Mouse (Mus musculus) C2C12 (cell line): ENCODE results near the gene Mex3d. TPM values are rescaled to one million over a fixed set of nuclear protein-coding genes. Genes with fewer than 3 reads are reported as not detected.

Experiments used
- H3K27me3 ChIP-seq: one replicate; pipeline ENCODE4 v1.6.1; 2011; ENCODE audit not compliant: control insufficient read depth, insufficient read depth, insufficient read length
- H3K36me3 ChIP-seq: one replicate; pipeline ENCODE4 v1.6.1; 2011; ENCODE audit not compliant: control insufficient read depth, insufficient read depth
- H3K4me3 ChIP-seq: one replicate; pipeline ENCODE4 v1.5.1; 2011; ENCODE audit warnings: mild to moderate bottlenecking, control low read depth; ENCODE audit not compliant: poor library complexity, insufficient read depth, severe bottlenecking
- H3K79me2 ChIP-seq: one replicate; pipeline ENCODE4 v1.6.1; 2011; ENCODE audit not compliant: control insufficient read depth, insufficient read depth
- H3K79me3 ChIP-seq: one replicate; pipeline ENCODE4 v1.6.1; 2011; ENCODE audit warnings: low read depth, control low read depth
- H3ac ChIP-seq: one replicate; pipeline ENCODE3; 2011; ENCODE audit warnings: low read depth; ENCODE audit not compliant: control insufficient read depth, insufficient read length
- CEBPB ChIP-seq: IDR thresholded peaks from one replicate; pipeline ENCODE4 v1.6.1; 2011; ENCODE audit warnings: low read depth, mild to moderate bottlenecking, control low read depth, moderate library complexity
- CTCF ChIP-seq: IDR thresholded peaks from one replicate; pipeline ENCODE4 v1.5.1; 2011; ENCODE audit not compliant: control insufficient read depth, insufficient read depth, insufficient read length
- FOSL1 ChIP-seq: IDR thresholded peaks from one replicate; pipeline ENCODE4 v1.8.0; 2011; ENCODE audit warnings: mild to moderate bottlenecking, low read length; ENCODE audit not compliant: poor library complexity, insufficient read depth, severe bottlenecking
- MAX ChIP-seq: IDR thresholded peaks from one replicate; pipeline ENCODE4 v1.6.1; 2011; ENCODE audit warnings: mild to moderate bottlenecking, control low read depth
- MYOD1 ChIP-seq: IDR thresholded peaks from one replicate; pipeline ENCODE4 v1.6.1; 2011; ENCODE audit warnings: low read depth; ENCODE audit not compliant: control insufficient read depth, insufficient read length
- MYOG ChIP-seq: IDR thresholded peaks from one replicate; pipeline ENCODE4 v1.6.1; 2011; ENCODE audit not compliant: control insufficient read depth, insufficient read length; ENCODE audit errors: extremely low read depth
- USF1 ChIP-seq: IDR thresholded peaks from one replicate; pipeline ENCODE4 v1.6.1; 2011; ENCODE audit warnings: low read depth, mild to moderate bottlenecking, control low read depth, moderate library complexity
- polyA plus RNA-seq: library from polyadenylated mRNA; unstranded; fragments of >200 nt; fragmentation: generic; extraction: Trizol; gene quantifications from one replicate; pipeline ENCODE4 v1.2.1, GENCODE M21; 2012; ENCODE audit warnings: missing spikeins

Mex3d gene
- polyA plus RNA-seq, 1 experiment, result 37.4 TPM

DNA sequence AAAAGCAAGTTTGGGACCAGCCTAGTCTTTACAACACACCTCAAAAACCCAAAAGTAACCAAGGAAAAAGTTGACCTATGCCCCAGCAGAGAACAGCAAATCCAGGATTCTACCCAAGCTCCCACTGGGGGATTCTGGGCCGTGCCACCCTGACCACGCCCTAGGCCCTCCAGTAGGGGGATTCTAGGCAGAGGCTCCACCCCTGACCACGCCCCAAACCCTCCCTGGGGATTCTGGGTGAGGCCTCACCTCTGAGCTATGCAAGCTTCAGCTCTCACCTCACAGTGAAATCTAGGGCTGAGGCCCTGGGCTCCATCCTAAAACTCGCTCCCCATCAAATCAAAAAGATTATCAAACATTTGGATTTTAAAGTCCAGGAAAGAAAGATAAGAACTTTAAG lies 36.1 kb upstream of the Mex3d start:
- H3K36me3 ChIP-seq, result peaks cover 87% of the 10 kb centered on the region
- H3K4me3 ChIP-seq, result no peak overlapping the region
- TF ChIP-seq USF1, result no peak
- no peak for TF ChIP-seq MYOG
- TF ChIP-seq MYOD1, result no peak
- TF ChIP-seq CTCF, result no peak
- TF ChIP-seq CEBPB, result no peak
- TF ChIP-seq FOSL1, result no peak
- TF ChIP-seq MAX, result no peak
- peaks cover 14% of the 10 kb centered on the region for H3K79me3 ChIP-seq
- peaks cover 53% of the 10 kb centered on the region for H3K79me2 ChIP-seq
- H3ac ChIP-seq, result no peak overlapping the region
- H3K27me3 ChIP-seq, result no peaks in the 10 kb centered on the region

DNA sequence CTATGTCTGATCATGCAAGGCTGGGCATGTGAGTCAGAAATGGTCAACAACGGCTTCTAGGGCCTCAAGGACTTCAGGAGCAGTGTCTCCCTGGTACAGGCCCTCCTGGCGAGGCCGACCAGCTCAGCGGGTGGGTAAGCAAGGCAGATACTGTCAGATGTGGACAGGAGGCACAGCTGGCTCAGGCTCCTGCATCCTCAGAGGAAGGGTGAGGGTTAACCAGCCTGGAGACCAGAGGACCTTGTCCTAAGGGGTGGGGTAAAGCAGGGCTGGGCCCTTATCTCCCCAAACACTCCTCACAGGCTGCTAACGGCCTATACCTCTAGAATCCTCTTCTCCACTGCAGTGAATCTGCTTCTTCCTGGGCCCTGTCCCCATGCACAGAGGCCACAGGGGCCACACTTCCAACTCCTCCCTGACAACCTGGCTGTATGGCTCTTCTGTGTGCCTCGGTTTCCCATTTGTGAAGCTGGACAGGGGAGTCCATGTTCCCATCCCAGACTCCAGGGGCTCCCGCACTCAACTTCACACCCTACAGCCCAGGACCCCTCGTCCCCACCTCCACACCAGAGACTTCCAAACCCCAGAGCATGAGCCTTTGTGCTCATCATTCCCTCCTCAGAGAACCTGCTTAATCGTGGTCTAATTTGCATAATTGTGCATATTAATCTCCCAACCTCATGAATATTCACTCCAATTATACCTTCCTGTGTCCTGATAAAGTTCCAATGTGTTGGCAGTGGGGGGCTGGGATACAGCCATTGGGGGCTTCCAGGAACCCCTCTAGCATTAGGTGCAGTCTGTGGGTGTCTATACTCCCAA lies 34.4 kb upstream of the Mex3d start:
- Histone ChIP-seq H3K79me2 (peaks cover 38% of the 10 kb centered on the region), H3K36me3 (peaks cover 85% of the 10 kb centered on the region), H3K27me3 (no peaks in the 10 kb centered on the region), H3K79me3 (peaks cover 12% of the 10 kb centered on the region), H3K4me3 (no peak overlapping the region), H3ac (no peak overlapping the region)
- TF ChIP-seq CEBPB, result no peak
- TF ChIP-seq USF1, result no peak
- no peak for TF ChIP-seq MYOG
- no peak for TF ChIP-seq MYOD1
- TF ChIP-seq FOSL1, result no peak
- no peak for TF ChIP-seq MAX
- TF ChIP-seq CTCF, result no peak

DNA sequence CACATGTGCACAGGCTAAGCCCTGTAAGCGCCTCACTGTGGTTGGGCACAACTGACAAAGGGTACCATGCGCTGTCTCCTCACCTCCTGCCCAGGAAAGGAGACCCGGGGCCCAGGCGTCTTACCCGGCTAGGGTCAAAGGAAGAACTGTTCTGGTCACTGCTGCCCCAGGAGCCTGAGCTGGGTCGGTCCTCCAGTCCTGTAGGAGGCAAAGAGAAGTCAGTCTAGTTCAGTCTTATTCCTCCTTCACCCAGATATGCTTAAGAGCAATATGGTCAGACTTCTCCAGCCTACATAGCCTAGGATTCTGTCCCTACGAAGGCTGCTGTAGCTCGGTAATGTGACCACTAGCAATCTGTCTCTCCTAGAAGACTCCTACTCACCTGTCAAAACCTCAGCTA lies 33.7 kb upstream of the Mex3d start:
- TF ChIP-seq CTCF (no peak), MYOG (no peak), USF1 (no peak), CEBPB (no peak), FOSL1 (no peak), MAX (no peak), MYOD1 (no peak)
- no peak overlapping the region for H3ac ChIP-seq
- no peaks in the 10 kb centered on the region for H3K27me3 ChIP-seq
- peaks cover 12% of the 10 kb centered on the region for H3K79me3 ChIP-seq
- H3K36me3 ChIP-seq, result peaks cover 85% of the 10 kb centered on the region
- H3K79me2 ChIP-seq, result peaks cover 33% of the 10 kb centered on the region
- H3K4me3 ChIP-seq, result no peak overlapping the region

DNA sequence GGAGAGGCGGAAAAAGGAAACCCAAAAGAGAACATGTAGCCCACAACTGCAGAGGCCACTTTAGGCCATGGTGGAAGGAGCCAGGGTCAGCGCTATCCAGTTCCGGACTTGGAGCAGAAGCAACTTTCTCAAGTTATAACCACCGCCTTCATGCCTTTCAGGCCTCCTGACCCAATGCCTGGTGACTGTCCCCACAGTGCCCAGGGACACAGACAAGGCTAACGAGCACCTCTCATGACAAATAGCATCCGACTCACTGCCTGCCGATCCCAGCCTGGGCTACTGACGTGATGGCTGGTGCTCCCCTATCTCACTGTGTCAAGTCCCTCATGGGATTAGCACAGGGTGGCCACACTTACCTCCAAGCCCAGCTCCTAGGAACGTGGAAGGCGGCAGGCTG lies 33.3 kb upstream of the Mex3d start:
- H3K36me3 ChIP-seq, result peaks cover 85% of the 10 kb centered on the region
- no peak overlapping the region for H3K4me3 ChIP-seq
- TF ChIP-seq MAX, result no peak
- H3K79me3 ChIP-seq, result peaks cover 12% of the 10 kb centered on the region
- no peak overlapping the region for H3ac ChIP-seq
- H3K27me3 ChIP-seq, result no peaks in the 10 kb centered on the region
- H3K79me2 ChIP-seq, result peaks cover 33% of the 10 kb centered on the region

DNA sequence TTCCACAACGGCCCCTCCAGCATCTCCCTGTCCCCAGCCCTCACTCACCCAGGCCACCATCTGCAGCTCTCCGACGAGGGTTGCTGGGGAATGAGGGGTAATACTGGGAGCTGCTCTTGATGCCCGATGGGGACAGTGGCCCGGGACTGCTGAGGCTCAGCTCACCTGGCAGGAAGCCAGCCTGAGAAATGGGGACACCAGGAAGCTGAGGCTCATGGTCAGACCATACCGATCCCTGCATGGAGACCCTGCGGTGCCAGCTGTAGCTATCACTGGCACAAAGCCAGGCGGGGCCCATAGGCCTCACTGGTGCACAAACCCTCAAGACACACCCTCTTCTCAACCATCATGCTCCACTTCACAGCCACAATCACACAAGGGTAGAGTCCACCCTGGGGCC lies 32.0 kb upstream of the Mex3d start:
- TF ChIP-seq USF1 (no peak), CTCF (no peak), MYOG (no peak), CEBPB (no peak), MAX (no peak)

DNA sequence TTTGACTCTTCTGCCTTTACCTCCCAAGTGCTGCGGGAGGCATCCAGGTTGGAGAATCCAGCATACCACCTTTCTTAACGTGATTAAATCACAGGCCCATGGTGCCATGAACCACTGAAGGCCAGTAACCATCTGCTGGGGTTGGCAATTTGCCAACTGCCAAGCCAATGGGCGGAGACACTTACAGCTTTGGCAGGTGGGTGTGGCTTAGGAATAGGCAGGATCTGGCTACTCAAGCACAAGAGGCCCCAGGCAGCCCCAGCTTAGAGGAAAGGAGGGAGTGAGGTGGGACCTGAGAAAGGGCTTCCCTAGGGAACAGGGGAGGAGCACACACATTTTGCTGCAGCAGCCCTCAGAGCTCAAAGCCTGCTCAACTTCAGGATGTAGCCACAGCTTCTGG lies 30.9 kb upstream of the Mex3d start:
- TF ChIP-seq MAX, result no peak
- no peak for TF ChIP-seq CEBPB
- TF ChIP-seq USF1, result no peak
- no peak for TF ChIP-seq CTCF
- no peak for TF ChIP-seq MYOG
- TF ChIP-seq FOSL1, result no peak
- TF ChIP-seq MYOD1, result no peak
- peaks cover 91% of the 10 kb centered on the region for H3K36me3 ChIP-seq
- no peaks in the 10 kb centered on the region for H3K27me3 ChIP-seq
- no peak overlapping the region for H3K4me3 ChIP-seq
- peaks cover 9% of the 10 kb centered on the region for H3K79me2 ChIP-seq
- peaks cover 2% of the 10 kb centered on the region for H3K79me3 ChIP-seq
- no peak overlapping the region for H3ac ChIP-seq

More for the DNA sequence above, 32.0 kb upstream of the Mex3d start:
- H3K79me2 ChIP-seq, result peaks cover 20% of the 10 kb centered on the region
- peaks cover 85% of the 10 kb centered on the region for H3K36me3 ChIP-seq
- no peak overlapping the region for H3ac ChIP-seq
- no peak overlapping the region for H3K4me3 ChIP-seq
- H3K79me3 ChIP-seq, result peaks cover 6% of the 10 kb centered on the region
- no peaks in the 10 kb centered on the region for H3K27me3 ChIP-seq
